Mouse (Mus musculus) kidney, adult 2 months (tissue): ENCODE results near the gene Gadd45b.

Experiments
- CTCF ChIP-seq: fragments of 200-500 bp; conservative IDR thresholded peaks from 2 replicates; pipeline ENCODE4 v1.5.1; 2011; ENCODE audit warnings: low read depth, mild to moderate bottlenecking, control low read depth, low read length, moderate library complexity, mixed read lengths; ENCODE audit not compliant: insufficient read depth, insufficient read length
- POLR2A ChIP-seq: fragments of 200-500 bp; IDR thresholded peaks from one replicate; pipeline ENCODE4 v1.6.1; 2011; ENCODE audit warnings: low read depth, low read length, control low read depth

DNA sequence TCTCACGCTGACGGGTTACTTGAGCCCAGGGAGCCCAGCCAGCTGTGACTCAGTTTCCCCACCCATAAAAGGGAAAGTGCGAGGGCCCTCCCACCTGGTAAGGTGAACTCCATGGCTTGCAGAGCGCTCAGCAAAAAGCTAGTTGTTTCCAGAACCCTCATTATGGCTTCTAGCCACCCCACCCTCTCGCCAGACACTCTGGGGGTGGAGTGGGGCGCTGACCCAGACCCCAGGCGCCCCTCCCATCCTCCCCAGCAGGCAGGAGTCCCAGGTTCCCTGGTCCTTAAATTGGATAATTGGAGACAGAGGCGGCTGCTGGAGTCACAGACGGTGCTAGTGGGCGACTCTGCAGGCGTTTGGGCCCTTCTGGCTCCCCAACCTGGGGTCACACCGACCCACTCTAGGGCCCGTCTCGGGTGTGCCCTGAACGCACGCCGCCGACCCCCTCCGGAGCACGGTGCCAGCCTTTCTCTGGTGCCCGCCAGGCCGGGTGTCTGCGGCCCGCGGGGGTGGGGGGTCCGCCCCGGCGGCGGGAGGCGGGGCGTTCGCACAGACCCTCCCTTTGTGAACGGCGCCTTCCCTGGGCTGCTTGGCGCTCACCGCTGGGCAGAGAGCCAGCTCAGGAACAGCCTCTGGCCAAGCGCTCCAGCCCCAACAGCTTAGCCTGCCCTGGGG, 6.4 kb downstream of the Gadd45b start:
- TF ChIP-seq CTCF (no peak), POLR2A (no peak)
